8 mouse cellular contexts compared by ENCODE assay signal in genomic region chr14:14120230-14121096, GRCm38 (mm10). TPM values are rescaled to one million over a fixed set of nuclear protein-coding genes. Genes with fewer than 3 reads are reported as not detected.
DNase-seq lines count a peak whose midpoint lies in the region; ATAC-seq and TF ChIP-seq lines count a peak whose summit lies in the region.

Gene Psmd6, minus strand, starts transcription at chr14:14120984.

- TF ChIP-seq CTCF in gastrocnemius, adult 2 months (IDR thresholded peaks at IDR 0.05): no peak; the same call in 1 of the 2 replicates
- TF ChIP-seq CTCF in hindbrain, postnatal 0 days (IDR thresholded peaks at IDR 0.05; ENCODE audit: low read depth): peak; percentile 99
- TF ChIP-seq CTCF in left cerebral cortex, adult 2 months (IDR thresholded peaks at IDR 0.05): peak; percentile 100

- ATAC-seq in common myeloid progenitor, adult 5-6 weeks (replicated peaks; ENCODE audit: low read depth, poor library complexity, severe bottlenecking): peak; percentile 100
- ATAC-seq in hindbrain, postnatal 0 days: peak; percentile 97
- peak; percentile 100 for ATAC-seq in megakaryocyte, adult 5-6 weeks (ENCODE audit: poor library complexity, severe bottlenecking)

- peak within 1 kb of the TSS; percentile 99 for H3K9ac ChIP-seq in hindbrain, postnatal 0 days (replicated peaks; ENCODE audit: low read length)

- peak within 1 kb of the TSS; percentile 93 for H3K27ac ChIP-seq in gastrocnemius, adult 2 months
- peak within 1 kb of the TSS; percentile 90 for H3K27ac ChIP-seq in hindbrain, postnatal 0 days
- H3K27ac ChIP-seq in left cerebral cortex, adult 2 months: peak within 1 kb of the TSS; percentile 95

- peak within 1 kb of the TSS; percentile 98 for H3K4me3 ChIP-seq in gastrocnemius, adult 2 months
- peak within 1 kb of the TSS; percentile 99 for H3K4me3 ChIP-seq in hindbrain, postnatal 0 days (ENCODE audit: low read length)
- H3K4me3 ChIP-seq in left cerebral cortex, adult 2 months: peak within 1 kb of the TSS; percentile 97

- peak; percentile 93 for DNase-seq in ZHBTc4 (ENCODE audit: low read depth, low spot score)
- DNase-seq in gastrocnemius, adult 2 months: peak; percentile 92
- peak; percentile 94 for DNase-seq in hindbrain, postnatal 0 days (ENCODE audit: low spot score)
- DNase-seq in left cerebral cortex, adult 2 months (ENCODE audit: extremely low spot score in 1 of 2, low spot score in 2 of 2): peak; percentile 89 to 90
- peak; percentile 89 to 92 for DNase-seq in right cerebral cortex, adult 2 months (ENCODE audit: low spot score in 2 of 2)
- DNase-seq in urinary bladder, postnatal 14 days (ENCODE audit: low spot score): peak; percentile 89

- H3K27me3 ChIP-seq in hindbrain, postnatal 0 days (ENCODE audit: insufficient read depth, low read length): no peaks in the 10 kb centered on the region

- H3K4me1 ChIP-seq in hindbrain, postnatal 0 days (ENCODE audit: insufficient read depth, low read length): peaks cover 9% of the 10 kb centered on the region

- WGBS in hindbrain, postnatal 0 days: under 1% methylated on average over 68 of the region's 68 CpGs

- intact Hi-C loops in gastrocnemius, adult 2 months (cut with DNase I): loop anchor here (5.0 kb wide), 1 partner anchor 158 kb away; the partner anchor contains the start of genes Atxn7 and Thoc7
- intact Hi-C loops in left cerebral cortex, adult 2 months (cut with DNase I): loop anchor here (5.0 to 10.0 kb wide), 4 partner anchors 56 to 742 kb away; partner anchors contain the start of genes Il3ra and Slc4a7

- H3K9me3 ChIP-seq in hindbrain, postnatal 0 days (ENCODE audit: low read length): no peaks in the 10 kb centered on the region

- H3K4me2 ChIP-seq in hindbrain, postnatal 0 days (ENCODE audit: low read depth, low read length): peak within 1 kb of the TSS; percentile 83

- H3K36me3 ChIP-seq in hindbrain, postnatal 0 days (ENCODE audit: insufficient read depth, low read length): peaks cover 11% of the 10 kb centered on the region

RNA-seq across cellular contexts. Expression of gene Psmd6, which starts in this region (rescaled TPM):
- total RNA-seq in common myeloid progenitor, adult 5-6 weeks (2017): 208 and 220 TPM in 2 replicates
- total RNA-seq in gastrocnemius, adult 2 months (2021): 100 to 1,000 TPM; 144 to 151 TPM
- total RNA-seq in hindbrain, postnatal 0 days (2014; rRNA removed): 101 and 105 TPM in 2 replicates
- polyA plus RNA-seq in hindbrain, postnatal 0 days (2015; fragmentation: Nextera tagmentation; extraction: Ambion mirVana): 233 and 235 TPM in 2 replicates
- 100 to 1,000 TPM; 103 to 113 TPM for total RNA-seq in left cerebral cortex, adult 2 months (2021)
- total RNA-seq in megakaryocyte, adult 5-6 weeks (2015): 118 and 157 TPM in 2 replicates
- total RNA-seq in megakaryocyte, adult 5-6 weeks (2017): 158 and 182 TPM in 2 replicates

Comparison
In these comparisons a context has a peak if more than half of its experiments do, and no peak if none do; other contexts are left out.
1. Peak in every context shown above with its lines: DNase-seq, ATAC-seq, H3K4me3 ChIP-seq and H3K27ac ChIP-seq.